Mouse (Mus musculus) myocyte (in vitro differentiated cells): ENCODE measurements around the gene Nacc1.

ENCODE experiments used
- CEBPB ChIP-seq: IDR thresholded peaks from 2 replicates; pipeline ENCODE4 v1.6.1; 2011; ENCODE audit warnings: mild to moderate bottlenecking, moderate library complexity; ENCODE audit not compliant: poor library complexity, insufficient read depth, severe bottlenecking
- E2F4 ChIP-seq: IDR thresholded peaks from one replicate; pipeline ENCODE4 v1.6.1; 2011; ENCODE audit warnings: mild to moderate bottlenecking, control low read depth, moderate library complexity; ENCODE audit not compliant: insufficient read depth
- MAX ChIP-seq: IDR thresholded peaks from one replicate; pipeline ENCODE4 v1.6.1; 2011; ENCODE audit warnings: low read depth, mild to moderate bottlenecking, control low read depth
- MYOG ChIP-seq, 3 experiments: IDR thresholded peaks; one replicate each; pipeline ENCODE4 v1.6.1; 2011; ENCODE audit warnings: control low read depth in 2 of 3, low read depth in 2 of 3, mild to moderate bottlenecking in 2 of 3; ENCODE audit not compliant: insufficient read length in 2 of 3, control insufficient read depth in 1 of 3, insufficient read depth in 1 of 3
- POLR2A ChIP-seq: IDR thresholded peaks from one replicate; pipeline ENCODE4 v1.6.1; 2011; ENCODE audit warnings: low read depth, mild to moderate bottlenecking, control low read depth, moderate library complexity; ENCODE audit not compliant: insufficient read length
- POLR2AphosphoS2 ChIP-seq: IDR thresholded peaks from one replicate; pipeline ENCODE4 v1.6.1; 2011; ENCODE audit warnings: low read depth, control low read depth; ENCODE audit not compliant: insufficient read length
- REST ChIP-seq: IDR thresholded peaks from one replicate; pipeline ENCODE4 v1.6.1; 2011; ENCODE audit warnings: mild to moderate bottlenecking, control low read depth, moderate library complexity; ENCODE audit not compliant: insufficient read depth, insufficient read length
- TCF12 ChIP-seq: IDR thresholded peaks from one replicate; pipeline ENCODE4 v1.6.1; 2011; ENCODE audit warnings: mild to moderate bottlenecking, control low read depth; ENCODE audit not compliant: poor library complexity, insufficient read depth, severe bottlenecking
- USF1 ChIP-seq: IDR thresholded peaks from one replicate; pipeline ENCODE4 v1.6.1; 2011; ENCODE audit warnings: low read depth, mild to moderate bottlenecking, control low read depth, moderate library complexity

GRCm38 (mm10) chr8:84654597-84654996 lies 33.1 kb downstream of the Nacc1 start:
- TF ChIP-seq MAX (no peak), POLR2A (no peak), MYOG (IDR thresholded peaks at IDR 0.05; ENCODE audit: control insufficient read depth in 1 of 3, insufficient read depth in 1 of 3, insufficient read length in 2 of 3, low read depth in 2 of 3) (no peak), E2F4 (no peak), CEBPB (no peak), POLR2AphosphoS2 (no peak), REST (no peak), TCF12 (no peak), USF1 (no peak)
